Mouse (Mus musculus) forebrain, embryonic 10.5 days (tissue): ENCODE results near the gene Gpr146. TPM values are rescaled to one million over a fixed set of nuclear protein-coding genes. Genes with fewer than 3 reads are reported as not detected.

Experiments used
- DNase-seq: peaks from one replicate; pipeline ENCODE4 v3.0.0-alpha.2; 2017; ENCODE audit warnings: low spot score; ENCODE audit errors: extremely low spot score
- H3K27ac ChIP-seq: fragments of 300-500 bp; sonication (generic); 2 replicates; pipeline ENCODE4 v1.5.1; 2016; ENCODE audit warnings: mild to moderate bottlenecking
- H3K27me3 ChIP-seq: fragments of 300-500 bp; sonication (generic); 2 replicates; pipeline ENCODE4 v1.6.1; 2016; ENCODE audit warnings: mild to moderate bottlenecking; ENCODE audit not compliant: poor library complexity, severe bottlenecking
- H3K36me3 ChIP-seq: fragments of 300-500 bp; sonication (generic); replicated peaks from 2 replicates; pipeline ENCODE4 v1.6.1; 2016; ENCODE audit warnings: mild to moderate bottlenecking, moderate library complexity
- H3K4me1 ChIP-seq: fragments of 300-500 bp; sonication (generic); 2 replicates; pipeline ENCODE4 v1.6.1; 2016
- H3K4me3 ChIP-seq: fragments of 300-500 bp; sonication (generic); 2 replicates; pipeline ENCODE4 v1.5.1; 2016; ENCODE audit warnings: mild to moderate bottlenecking, moderate library complexity
- H3K9me3 ChIP-seq: fragments of 300-500 bp; sonication (generic); 2 replicates; pipeline ENCODE4 v1.6.1; 2016; ENCODE audit warnings: mild to moderate bottlenecking, moderate library complexity
- WGBS: fragments of 180-500 bp; shearing (Covaris S2); methylation state at CpG from one replicate; pipeline ENCODE4 v1.1.7; 2016; 5-methylcytosine and 5-hydroxymethylcytosine counted together
- polyA plus RNA-seq: library from polyadenylated mRNA; unstranded; fragments of >200 nt; fragmentation: Nextera tagmentation; extraction: Ambion mirVana; gene quantifications from 2 replicates; pipeline ENCODE4 v1.2.1, GENCODE M21; 2016

The Gpr146 gene
- polyA plus RNA-seq, 1 experiment from 2014 or later, result 1.6 TPM

- DNase-seq, result no peak
- no peak overlapping the region for H3K4me3 ChIP-seq
- no peaks in the 10 kb centered on the region for H3K9me3 ChIP-seq
- no peaks in the 10 kb centered on the region for H3K36me3 ChIP-seq
- H3K27me3 ChIP-seq, result peaks cover 6% of the 10 kb centered on the region; the same call in 1 of the 2 replicates
- 90% methylated on average over 7 of the region's 7 CpGs for WGBS
- peak overlapping the region; percentile 71; the same call in 1 of the 2 replicates for H3K27ac ChIP-seq
- H3K4me1 ChIP-seq, result peaks cover 55% of the 10 kb centered on the region
Observed at GRCm38 (mm10) chr5:139378271-139378556, 717 bp downstream of the Gpr146 start.

DNA sequence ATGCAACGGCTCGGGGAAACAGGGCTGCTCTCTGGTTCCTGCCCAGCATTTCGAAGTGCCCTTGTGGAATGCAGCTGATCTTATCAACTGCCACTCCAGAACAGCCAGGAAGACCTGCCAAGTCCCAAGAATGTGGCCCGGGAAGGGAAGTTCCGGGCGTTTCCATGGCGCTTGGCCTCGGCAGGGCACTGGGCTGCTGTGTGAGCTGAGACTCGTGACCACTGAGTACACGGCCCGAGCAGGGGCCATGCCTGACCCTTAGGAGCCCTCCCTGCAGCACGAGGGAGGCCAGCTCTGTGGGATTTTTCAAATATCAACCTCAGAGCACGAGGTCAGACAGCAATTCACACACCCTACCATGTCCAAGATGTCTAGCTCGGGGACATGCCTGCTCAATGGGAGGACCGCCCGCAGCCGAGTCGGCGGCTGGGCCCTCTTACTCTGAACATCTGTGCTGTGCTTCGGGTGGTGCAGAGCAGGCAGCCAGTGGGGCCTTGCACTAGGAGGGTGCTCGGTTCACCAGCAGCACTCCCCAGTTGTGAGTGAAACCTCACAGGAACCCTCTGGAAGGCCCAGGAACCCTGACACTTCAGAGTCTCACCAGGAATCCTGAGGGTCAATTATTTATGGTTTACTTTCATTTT, 1.6 kb downstream of the Gpr146 start:
- DNase-seq, result no peak
- H3K27ac ChIP-seq, result peak overlapping the region; percentile 87
- no peaks in the 10 kb centered on the region; the same call in 1 of the 2 replicates for H3K36me3 ChIP-seq
- H3K4me3 ChIP-seq, result 0 out of 2 replicates have a peak overlapping the region, but pooled peaks have one; percentile 2
- H3K4me1 ChIP-seq, result peaks cover 54% of the 10 kb centered on the region
- 75% methylated on average over 21 of the region's 21 CpGs for WGBS
- peaks cover 6% of the 10 kb centered on the region; the same call in 1 of the 2 replicates for H3K27me3 ChIP-seq
- no peaks in the 10 kb centered on the region for H3K9me3 ChIP-seq

DNA sequence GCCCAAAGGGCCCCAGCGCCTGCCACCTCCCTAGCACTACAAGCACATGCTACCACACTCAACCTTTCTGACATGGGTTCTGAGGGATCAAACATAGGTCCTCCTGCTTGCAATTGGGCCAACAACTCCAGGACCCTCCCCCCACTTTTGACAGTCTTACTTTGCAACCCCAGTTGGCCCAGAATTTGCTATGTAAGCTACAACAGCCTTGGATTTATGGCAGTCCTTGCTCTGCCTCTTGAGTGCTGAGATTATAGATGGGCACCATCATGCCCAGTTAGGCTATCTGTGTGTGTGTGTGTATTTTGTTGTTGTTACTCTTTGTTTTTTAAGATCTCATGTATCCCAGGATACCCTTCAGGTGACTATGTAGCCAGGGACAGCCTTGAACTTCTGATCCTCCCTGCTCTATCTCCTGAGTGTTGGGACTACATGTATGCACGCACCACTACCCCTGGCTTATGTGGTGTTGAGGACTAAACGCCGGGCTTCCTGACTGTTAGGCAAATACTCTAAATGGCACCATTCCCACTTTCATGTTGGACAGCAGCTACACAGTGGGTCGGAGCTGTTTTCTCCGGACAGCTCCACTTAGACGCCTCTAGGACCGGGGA, 2.4 kb downstream of the Gpr146 start:
- peak overlapping the region; percentile 87 for H3K27ac ChIP-seq
- 27% methylated on average over 8 of the region's 8 CpGs for WGBS
- peak overlapping the region; percentile 82 for H3K4me3 ChIP-seq
- H3K9me3 ChIP-seq, result no peaks in the 10 kb centered on the region
- H3K27me3 ChIP-seq, result peaks cover 6% of the 10 kb centered on the region; the same call in 1 of the 2 replicates
- H3K36me3 ChIP-seq, result no peaks in the 10 kb centered on the region; the same call in 1 of the 2 replicates
- peaks cover 56% of the 10 kb centered on the region for H3K4me1 ChIP-seq
- DNase-seq, result no peak

GRCm38 (mm10) chr5:139380385-139381248, 3.1 kb downstream of the Gpr146 start:
- H3K9me3 ChIP-seq, result no peaks in the 10 kb centered on the region
- peaks cover 6% of the 10 kb centered on the region; the same call in 1 of the 2 replicates for H3K27me3 ChIP-seq
- H3K36me3 ChIP-seq, result no peaks in the 10 kb centered on the region; the same call in 1 of the 2 replicates
- H3K4me1 ChIP-seq, result peaks cover 56% of the 10 kb centered on the region
- peak; percentile 85 for DNase-seq
- peak overlapping the region; percentile 87 for H3K27ac ChIP-seq
- peak overlapping the region; percentile 82 for H3K4me3 ChIP-seq
- 1% methylated on average over 73 of the region's 73 CpGs for whole genome bisulfite sequencing

DNA sequence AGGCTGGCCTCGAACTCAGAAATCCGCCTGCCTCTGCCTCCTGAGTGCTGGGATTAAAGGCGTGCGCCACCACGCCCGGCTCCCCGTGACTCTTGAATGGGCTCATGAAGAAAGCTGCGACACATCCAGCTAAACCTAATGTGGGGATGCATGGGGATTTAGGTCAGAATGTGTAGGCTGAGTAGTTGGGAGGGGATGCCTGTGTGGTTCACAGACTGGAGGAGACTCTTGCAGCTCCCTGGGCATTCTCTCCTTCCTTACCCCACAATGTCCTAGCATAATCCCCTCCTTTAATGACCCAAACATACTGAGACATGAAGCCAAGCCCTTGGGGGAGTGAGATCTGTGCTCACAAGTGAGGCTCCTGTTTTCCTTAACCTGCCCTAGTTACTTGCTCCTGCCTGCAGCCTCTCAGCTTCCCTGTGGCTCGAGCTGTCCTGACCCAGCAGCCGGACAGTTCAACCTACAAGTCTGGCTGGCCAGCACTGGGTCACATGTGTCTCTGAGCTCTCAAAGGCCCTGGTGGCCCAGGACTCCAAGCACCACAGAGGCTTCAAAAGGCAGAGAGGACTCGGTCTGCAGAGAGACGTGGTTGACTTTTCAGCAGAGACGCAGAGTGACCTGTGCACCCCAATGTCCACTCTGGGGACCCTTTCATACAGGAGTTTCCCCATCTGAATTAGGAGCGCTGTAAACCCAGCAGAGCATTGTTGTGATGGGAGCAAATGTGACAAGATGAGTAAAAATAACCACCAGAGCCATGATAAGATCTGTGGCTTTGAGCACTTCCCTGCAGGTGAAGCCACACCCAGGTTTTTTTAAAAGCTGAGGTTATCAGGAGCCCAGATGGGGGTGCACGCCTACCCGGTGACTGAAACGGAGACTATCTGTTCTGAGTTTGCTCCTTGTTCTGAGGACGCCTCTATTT, 4.4 kb downstream of the Gpr146 start:
- Histone ChIP-seq H3K36me3 (no peaks in the 10 kb centered on the region; the same call in 1 of the 2 replicates), H3K27me3 (peaks cover 6% of the 10 kb centered on the region; the same call in 1 of the 2 replicates), H3K4me1 (peaks cover 56% of the 10 kb centered on the region), H3K4me3 (peak overlapping the region; percentile 21; the same call in 1 of the 2 replicates), H3K9me3 (no peaks in the 10 kb centered on the region), H3K27ac (peak overlapping the region; percentile 64)
- no peak for DNase-seq
- WGBS, result 82% methylated on average over 18 of the region's 18 CpGs

- no peaks in the 10 kb centered on the region for H3K9me3 ChIP-seq
- H3K36me3 ChIP-seq, result no peaks in the 10 kb centered on the region; the same call in 1 of the 2 replicates
- peak overlapping the region; percentile 48 for H3K27ac ChIP-seq
- H3K4me3 ChIP-seq, result no peak overlapping the region
- peaks cover 59% of the 10 kb centered on the region for H3K4me1 ChIP-seq
- no peak for DNase-seq
- 80% methylated on average over 8 of the region's 8 CpGs for WGBS
- H3K27me3 ChIP-seq, result peaks cover 6% of the 10 kb centered on the region; the same call in 1 of the 2 replicates
Observed at GRCm38 (mm10) chr5:139382760-139383159, 5.3 kb downstream of the Gpr146 start.

- Histone ChIP-seq H3K4me3 (no peak overlapping the region), H3K27me3 (peaks cover 6% of the 10 kb centered on the region; the same call in 1 of the 2 replicates), H3K9me3 (no peaks in the 10 kb centered on the region), H3K36me3 (no peaks in the 10 kb centered on the region; the same call in 1 of the 2 replicates), H3K4me1 (peaks cover 59% of the 10 kb centered on the region), H3K27ac (peak overlapping the region; percentile 48)
- 86% methylated on average over 9 of the region's 9 CpGs for WGBS
- DNase-seq, result no peak
Observed at GRCm38 (mm10) chr5:139383234-139383633, 5.7 kb downstream of the Gpr146 start.

DNA sequence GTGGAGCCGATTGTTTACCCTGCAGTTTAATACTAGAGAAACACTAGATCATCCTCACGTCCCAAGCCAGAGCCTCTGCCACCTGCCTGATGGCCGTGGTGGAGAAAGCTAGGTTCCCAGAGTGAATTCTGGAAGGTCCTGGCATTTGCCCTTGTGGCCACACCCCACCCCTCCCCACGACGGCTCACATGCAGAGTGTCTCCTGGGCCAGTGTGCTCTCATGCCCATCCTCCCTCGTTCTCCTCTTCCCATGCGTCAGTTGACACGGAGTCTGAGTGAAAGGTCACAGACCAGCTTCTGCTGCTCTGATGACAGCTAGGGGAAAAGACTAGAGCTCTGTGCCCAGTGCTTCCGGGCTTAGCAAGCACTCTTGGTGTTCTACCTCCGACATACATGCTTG, 7.0 kb downstream of the Gpr146 start:
- Histone ChIP-seq H3K36me3 (no peaks in the 10 kb centered on the region; the same call in 1 of the 2 replicates), H3K27ac (peak overlapping the region; percentile 0; the same call in 1 of the 2 replicates), H3K9me3 (no peaks in the 10 kb centered on the region), H3K4me1 (peaks cover 59% of the 10 kb centered on the region), H3K27me3 (peaks cover 6% of the 10 kb centered on the region; the same call in 1 of the 2 replicates), H3K4me3 (no peak overlapping the region)
- 83% methylated on average over 10 of the region's 10 CpGs for WGBS
- no peak for DNase-seq

- H3K4me3 ChIP-seq, result no peak overlapping the region
- no peak for DNase-seq
- no peaks in the 10 kb centered on the region for H3K9me3 ChIP-seq
- no peak overlapping the region for H3K27ac ChIP-seq
- H3K4me1 ChIP-seq, result peaks cover 55% of the 10 kb centered on the region
- H3K27me3 ChIP-seq, result peaks cover 6% of the 10 kb centered on the region; the same call in 1 of the 2 replicates
- H3K36me3 ChIP-seq, result no peaks in the 10 kb centered on the region; the same call in 1 of the 2 replicates
- WGBS, result 91% methylated on average over 5 of the region's 5 CpGs
Observed at GRCm38 (mm10) chr5:139386047-139386446, 8.6 kb downstream of the Gpr146 start.

DNA sequence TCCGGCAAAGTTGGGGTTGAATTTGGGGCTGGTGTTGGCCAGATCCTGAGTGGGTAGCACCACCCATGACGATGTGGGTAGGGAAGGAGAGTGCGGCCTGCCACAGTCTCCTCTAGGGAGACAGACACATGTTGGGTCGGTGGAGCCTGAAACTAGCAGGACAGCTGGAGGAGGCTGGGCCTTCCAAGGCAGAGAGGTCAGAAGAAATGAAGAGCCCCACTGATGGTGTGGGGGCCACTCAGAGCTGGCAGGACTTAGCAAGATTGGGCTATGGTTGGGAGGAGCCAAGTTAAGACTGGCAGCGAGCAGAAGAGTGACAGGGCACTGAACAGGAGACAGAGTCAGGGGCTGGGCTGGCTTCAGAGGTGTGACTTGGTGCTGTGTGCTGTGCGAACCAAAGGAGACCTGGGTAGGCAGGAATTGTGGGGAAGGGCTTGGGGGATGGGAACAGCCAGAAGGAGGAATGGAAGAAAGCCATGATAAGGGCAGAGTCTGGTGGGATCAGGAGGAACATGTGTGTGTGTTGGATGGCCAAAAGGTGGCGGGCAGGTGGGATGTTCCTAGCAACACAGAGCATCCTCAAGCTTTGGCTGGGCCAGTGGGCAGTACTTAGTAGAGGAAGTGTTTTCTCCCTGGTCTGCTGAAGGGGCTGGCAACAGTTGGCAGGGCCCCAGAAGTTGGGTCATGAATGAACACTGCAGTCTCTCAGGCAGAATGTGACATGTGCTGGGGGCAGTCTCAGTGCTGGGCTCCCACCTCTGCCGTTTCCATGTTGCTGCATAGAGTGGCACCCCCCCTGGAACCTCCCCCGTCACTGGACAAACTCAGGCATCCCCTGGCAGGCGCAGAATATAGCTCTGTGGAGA, 10.1 kb downstream of the Gpr146 start:
- H3K9me3 ChIP-seq, result no peaks in the 10 kb centered on the region
- H3K4me3 ChIP-seq, result no peak overlapping the region
- 92% methylated on average over 10 of the region's 10 CpGs for WGBS
- DNase-seq, result no peak
- H3K27me3 ChIP-seq, result no peaks in the 10 kb centered on the region
- no peaks in the 10 kb centered on the region; the same call in 1 of the 2 replicates for H3K36me3 ChIP-seq
- peak overlapping the region; percentile 22; the same call in 1 of the 2 replicates for H3K27ac ChIP-seq
- H3K4me1 ChIP-seq, result peaks cover 49% of the 10 kb centered on the region

- Histone ChIP-seq H3K4me3 (no peak overlapping the region), H3K9me3 (no peaks in the 10 kb centered on the region), H3K4me1 (peaks cover 47% of the 10 kb centered on the region), H3K27ac (peak overlapping the region; percentile 60), H3K36me3 (peaks cover 4% of the 10 kb centered on the region), H3K27me3 (no peaks in the 10 kb centered on the region)
- WGBS, result 82% methylated on average over 4 of the region's 4 CpGs
- DNase-seq, result no peak
Observed at GRCm38 (mm10) chr5:139388195-139388570, 10.7 kb downstream of the Gpr146 start.
